Mouse (Mus musculus): Measurements from ENCODE around the gene Asb6. TPM values are rescaled to one million over a fixed set of nuclear protein-coding genes. Genes with fewer than 3 reads are reported as not detected.

The Asb6 gene
- polyA plus RNA-seq, 1 experiment from 2014 or later, result 32.3 TPM

GRCm38 (mm10) chr2:30863574-30863973, 33.4 kb upstream of the Asb6 start:
- Histone ChIP-seq H3K9ac (ENCODE audit: low read length) (no peak overlapping the region), H3K27me3 (ENCODE audit: control insufficient read depth, insufficient read depth, low read length) (peaks cover 13% of the 10 kb centered on the region), H3K9me3 (ENCODE audit: control insufficient read depth, low read length) (no peaks in the 10 kb centered on the region), H3K4me1 (ENCODE audit: control insufficient read depth, insufficient read depth, low read length) (peaks cover 9% of the 10 kb centered on the region), H3K27ac (ENCODE audit: low read depth, low read length) (no peak overlapping the region), H3K4me3 (ENCODE audit: low read depth, low read length) (no peak overlapping the region), H3K4me2 (ENCODE audit: low read depth) (no peak overlapping the region), H3K36me3 (ENCODE audit: control insufficient read depth, insufficient read depth, low read length) (no peaks in the 10 kb centered on the region)
- ATAC-seq (ENCODE audit: insufficient read depth, low FRiP score, low TSS enrichment) (no peak), DNase-seq (ENCODE audit: low spot score) (no peak)
- 66% methylated on average over 9 of the region's 9 CpGs for WGBS

GRCm38 (mm10) chr2:30862081-30862480, 31.9 kb upstream of the Asb6 start:
- Histone ChIP-seq H3K4me2 (ENCODE audit: low read depth) (no peak overlapping the region), H3K27ac (ENCODE audit: low read depth, low read length) (no peak overlapping the region), H3K4me3 (ENCODE audit: low read depth, low read length) (no peak overlapping the region), H3K9me3 (ENCODE audit: control insufficient read depth, low read length) (no peaks in the 10 kb centered on the region), H3K4me1 (ENCODE audit: control insufficient read depth, insufficient read depth, low read length) (peaks cover 9% of the 10 kb centered on the region), H3K36me3 (ENCODE audit: control insufficient read depth, insufficient read depth, low read length) (no peaks in the 10 kb centered on the region), H3K9ac (ENCODE audit: low read length) (no peak overlapping the region), H3K27me3 (ENCODE audit: control insufficient read depth, insufficient read depth, low read length) (peaks cover 13% of the 10 kb centered on the region)
- ATAC-seq (ENCODE audit: insufficient read depth, low FRiP score, low TSS enrichment) (no peak), DNase-seq (ENCODE audit: low spot score) (no peak)
- WGBS, result 65% methylated on average over 4 of the region's 4 CpGs

GRCm38 (mm10) chr2:30859782-30860181, 29.6 kb upstream of the Asb6 start:
- Histone ChIP-seq H3K36me3 (ENCODE audit: control insufficient read depth, insufficient read depth, low read length) (no peaks in the 10 kb centered on the region), H3K4me2 (ENCODE audit: low read depth) (no peak overlapping the region), H3K4me3 (ENCODE audit: low read depth, low read length) (no peak overlapping the region), H3K4me1 (ENCODE audit: control insufficient read depth, insufficient read depth, low read length) (peaks cover 7% of the 10 kb centered on the region), H3K27ac (ENCODE audit: low read depth, low read length) (no peak overlapping the region), H3K9ac (ENCODE audit: low read length) (no peak overlapping the region), H3K27me3 (ENCODE audit: control insufficient read depth, insufficient read depth, low read length) (peaks cover 8% of the 10 kb centered on the region), H3K9me3 (ENCODE audit: control insufficient read depth, low read length) (no peaks in the 10 kb centered on the region)
- DNase-seq (ENCODE audit: low spot score) (no peak), ATAC-seq (ENCODE audit: insufficient read depth, low FRiP score, low TSS enrichment) (no peak)
- WGBS, result 65% methylated on average over 5 of the region's 5 CpGs

- Histone ChIP-seq H3K9ac (ENCODE audit: low read length) (no peak overlapping the region), H3K9me3 (ENCODE audit: control insufficient read depth, low read length) (no peaks in the 10 kb centered on the region), H3K4me1 (ENCODE audit: control insufficient read depth, insufficient read depth, low read length) (peaks cover 5% of the 10 kb centered on the region), H3K4me2 (ENCODE audit: low read depth) (no peak overlapping the region), H3K4me3 (ENCODE audit: low read depth, low read length) (no peak overlapping the region), H3K27me3 (ENCODE audit: control insufficient read depth, insufficient read depth, low read length) (no peaks in the 10 kb centered on the region), H3K36me3 (ENCODE audit: control insufficient read depth, insufficient read depth, low read length) (no peaks in the 10 kb centered on the region), H3K27ac (ENCODE audit: low read depth, low read length) (no peak overlapping the region)
- no peak for ATAC-seq (ENCODE audit: insufficient read depth, low FRiP score, low TSS enrichment)
- no peak for DNase-seq (ENCODE audit: low spot score)
- WGBS, result 81% methylated on average over 6 of the region's 6 CpGs
Measured at GRCm38 (mm10) chr2:30857076-30857475, 26.9 kb upstream of the Asb6 start.

GRCm38 (mm10) chr2:30852771-30853313, 22.7 kb upstream of the Asb6 start:
- no peak overlapping the region for H3K4me3 ChIP-seq (ENCODE audit: low read depth, low read length)
- no peak overlapping the region for H3K4me2 ChIP-seq (ENCODE audit: low read depth)
- H3K9ac ChIP-seq (ENCODE audit: low read length), result no peak overlapping the region
- no peaks in the 10 kb centered on the region for H3K9me3 ChIP-seq (ENCODE audit: control insufficient read depth, low read length)
- DNase-seq (ENCODE audit: low spot score), result no peak
- WGBS, result 36% methylated on average over 20 of the region's 20 CpGs
- no peaks in the 10 kb centered on the region for H3K27me3 ChIP-seq (ENCODE audit: control insufficient read depth, insufficient read depth, low read length)
- no peak for ATAC-seq (ENCODE audit: insufficient read depth, low FRiP score, low TSS enrichment)
- H3K36me3 ChIP-seq (ENCODE audit: control insufficient read depth, insufficient read depth, low read length), result no peaks in the 10 kb centered on the region
- H3K27ac ChIP-seq (ENCODE audit: low read depth, low read length), result no peak overlapping the region
- H3K4me1 ChIP-seq (ENCODE audit: control insufficient read depth, insufficient read depth, low read length), result peaks cover 5% of the 10 kb centered on the region

- no peak overlapping the region for H3K27ac ChIP-seq (ENCODE audit: low read depth, low read length)
- ATAC-seq (ENCODE audit: insufficient read depth, low FRiP score, low TSS enrichment) (no peak), DNase-seq (ENCODE audit: low spot score) (no peak)
- H3K9ac ChIP-seq (ENCODE audit: low read length), result no peak overlapping the region
- H3K4me3 ChIP-seq (ENCODE audit: low read depth, low read length), result no peak overlapping the region
- H3K27me3 ChIP-seq (ENCODE audit: control insufficient read depth, insufficient read depth, low read length), result peaks cover 8% of the 10 kb centered on the region; the same call in 1 of the 2 replicates
- no peaks in the 10 kb centered on the region for H3K36me3 ChIP-seq (ENCODE audit: control insufficient read depth, insufficient read depth, low read length)
- H3K4me1 ChIP-seq (ENCODE audit: control insufficient read depth, insufficient read depth, low read length), result peaks cover 5% of the 10 kb centered on the region
- no peak overlapping the region for H3K4me2 ChIP-seq (ENCODE audit: low read depth)
- no peaks in the 10 kb centered on the region for H3K9me3 ChIP-seq (ENCODE audit: control insufficient read depth, low read length)
- 33% methylated on average over 6 of the region's 6 CpGs for WGBS
Measured at GRCm38 (mm10) chr2:30850581-30850980, 20.4 kb upstream of the Asb6 start.

- Histone ChIP-seq H3K4me1 (ENCODE audit: control insufficient read depth, insufficient read depth, low read length) (peaks cover 5% of the 10 kb centered on the region), H3K4me3 (ENCODE audit: low read depth, low read length) (no peak overlapping the region), H3K27ac (ENCODE audit: low read depth, low read length) (no peak overlapping the region), H3K36me3 (ENCODE audit: control insufficient read depth, insufficient read depth, low read length) (no peaks in the 10 kb centered on the region), H3K4me2 (ENCODE audit: low read depth) (no peak overlapping the region), H3K9me3 (ENCODE audit: control insufficient read depth, low read length) (no peaks in the 10 kb centered on the region), H3K9ac (ENCODE audit: low read length) (no peak overlapping the region), H3K27me3 (ENCODE audit: control insufficient read depth, insufficient read depth, low read length) (peaks cover 26% of the 10 kb centered on the region)
- no peak for ATAC-seq (ENCODE audit: insufficient read depth, low FRiP score, low TSS enrichment)
- WGBS, result 43% methylated on average over 8 of the region's 8 CpGs
- no peak for DNase-seq (ENCODE audit: low spot score)
Measured at GRCm38 (mm10) chr2:30848184-30848583, 18.1 kb upstream of the Asb6 start.

- no peaks in the 10 kb centered on the region for H3K4me1 ChIP-seq (ENCODE audit: control insufficient read depth, insufficient read depth, low read length)
- no peaks in the 10 kb centered on the region for H3K36me3 ChIP-seq (ENCODE audit: control insufficient read depth, insufficient read depth, low read length)
- WGBS, result 20% methylated on average over 6 of the region's 6 CpGs
- no peak overlapping the region for H3K4me3 ChIP-seq (ENCODE audit: low read depth, low read length)
- DNase-seq (ENCODE audit: low spot score) (no peak), ATAC-seq (ENCODE audit: insufficient read depth, low FRiP score, low TSS enrichment) (no peak)
- no peak overlapping the region for H3K27ac ChIP-seq (ENCODE audit: low read depth, low read length)
- peaks cover 26% of the 10 kb centered on the region for H3K27me3 ChIP-seq (ENCODE audit: control insufficient read depth, insufficient read depth, low read length)
- no peaks in the 10 kb centered on the region for H3K9me3 ChIP-seq (ENCODE audit: control insufficient read depth, low read length)
- no peak overlapping the region for H3K4me2 ChIP-seq (ENCODE audit: low read depth)
- no peak overlapping the region for H3K9ac ChIP-seq (ENCODE audit: low read length)
Measured at GRCm38 (mm10) chr2:30846723-30847122, 16.6 kb upstream of the Asb6 start.

GRCm38 (mm10) chr2:30846236-30846635, 16.1 kb upstream of the Asb6 start:
- ATAC-seq (ENCODE audit: insufficient read depth, low FRiP score, low TSS enrichment) (no peak), DNase-seq (ENCODE audit: low spot score) (no peak)
- Histone ChIP-seq H3K9ac (ENCODE audit: low read length) (no peak overlapping the region), H3K36me3 (ENCODE audit: control insufficient read depth, insufficient read depth, low read length) (no peaks in the 10 kb centered on the region), H3K27me3 (ENCODE audit: control insufficient read depth, insufficient read depth, low read length) (peaks cover 26% of the 10 kb centered on the region), H3K27ac (ENCODE audit: low read depth, low read length) (no peak overlapping the region), H3K4me2 (ENCODE audit: low read depth) (no peak overlapping the region), H3K9me3 (ENCODE audit: control insufficient read depth, low read length) (no peaks in the 10 kb centered on the region), H3K4me3 (ENCODE audit: low read depth, low read length) (no peak overlapping the region), H3K4me1 (ENCODE audit: control insufficient read depth, insufficient read depth, low read length) (no peaks in the 10 kb centered on the region)
- WGBS, result 55% methylated on average over 8 of the region's 8 CpGs
